Comparison of ENCODE assay signal across 9 mouse cellular contexts in genomic region chr2:91081775-91082695, GRCm38 (mm10). TPM values are rescaled to one million over a fixed set of nuclear protein-coding genes. Genes with fewer than 3 reads are reported as not detected.
A peak's percentile ranks its signal among the peaks of the same experiment; 100 is the strongest.
DNase-seq lines count a peak whose midpoint lies in the region; ATAC-seq and TF ChIP-seq lines count a peak whose summit lies in the region.
"Had no signal": no experiment of that assay in that cellular context is flagged by ENCODE, and none has a peak within 500 bp of the region (broad histone marks: within the 10 kb centered on the region; RNA-seq: fewer than 3 reads in every experiment).

TSS of gene Spi1 (plus strand) at chr2:91082390.

- no peak for ATAC-seq in G1E (ENCODE audit: extremely low read depth, insufficient number of reproducible peaks, low FRiP score, poor library complexity, severe bottlenecking)
- ATAC-seq in liver, embryonic 12.5 days, result no peak
- ATAC-seq in hindbrain, embryonic 11.5 days (ENCODE audit: low FRiP score), result no peak

- peak within 1 kb of the TSS; percentile 27; the same call in 1 of the 2 replicates for H3K9ac ChIP-seq in liver, embryonic 12.5 days
- no peak within 1 kb of the TSS for H3K9ac ChIP-seq in hindbrain, embryonic 11.5 days (ENCODE audit: low read depth, low read length)

- H3K9me3 ChIP-seq in G1E (replicated peaks), result no peaks in the 10 kb centered on the region
- H3K9me3 ChIP-seq in liver, embryonic 12.5 days (replicated peaks), result no peaks in the 10 kb centered on the region
- H3K9me3 ChIP-seq in hindbrain, embryonic 11.5 days (ENCODE audit: control insufficient read depth, low read length), result no peaks in the 10 kb centered on the region

- TF ChIP-seq CTCF in layer of hippocampus, adult 2 months (conservative IDR thresholded peaks at IDR 0.05), result no peak
- no peak for TF ChIP-seq CTCF in G1E (IDR thresholded peaks at IDR 0.05; ENCODE audit: low read depth, low read length)

- WGBS in liver, embryonic 12.5 days (ENCODE audit: insufficient replicate concordance), result 52% methylated on average over 13 of the region's 13 CpGs
- WGBS in hindbrain, embryonic 11.5 days, result 81% methylated on average over 13 of the region's 13 CpGs

- no peaks in the 10 kb centered on the region for H3K36me3 ChIP-seq in G1E (replicated peaks)
- H3K36me3 ChIP-seq in liver, embryonic 12.5 days, result no peaks in the 10 kb centered on the region
- no peaks in the 10 kb centered on the region for H3K36me3 ChIP-seq in hindbrain, embryonic 11.5 days (ENCODE audit: control insufficient read depth, insufficient read depth, low read length)

- H3K27me3 ChIP-seq in G1E (ENCODE audit: insufficient read depth, low read length), result peaks cover 5% of the 10 kb centered on the region; the same call in 1 of the 2 replicates
- H3K27me3 ChIP-seq in liver, embryonic 12.5 days (replicated peaks), result no peaks in the 10 kb centered on the region
- no peaks in the 10 kb centered on the region for H3K27me3 ChIP-seq in hindbrain, embryonic 11.5 days (ENCODE audit: control insufficient read depth, insufficient read depth, low read length)

- H3K4me2 ChIP-seq in liver, embryonic 12.5 days, result peak within 1 kb of the TSS; percentile 16
- no peak within 1 kb of the TSS for H3K4me2 ChIP-seq in hindbrain, embryonic 11.5 days (replicated peaks; ENCODE audit: low read depth, low read length)

- H3K4me1 ChIP-seq in G1E (ENCODE audit: insufficient read depth, low read depth, low read length), result peaks cover 80% of the 10 kb centered on the region
- H3K4me1 ChIP-seq in brown adipose tissue, adult 24 weeks (ENCODE audit: control insufficient read depth, insufficient read depth, insufficient read length, low read length), result peaks cover 8% of the 10 kb centered on the region
- peaks cover 44% of the 10 kb centered on the region for H3K4me1 ChIP-seq in liver, embryonic 12.5 days
- H3K4me1 ChIP-seq in hindbrain, embryonic 11.5 days (replicated peaks; ENCODE audit: control insufficient read depth, insufficient read depth, low read length), result 0 out of 2 replicates have a peak, but pooled peaks cover 2% of the 10 kb centered on the region

- DNase-seq in layer of hippocampus, adult 2 months (ENCODE audit: low spot score in 2 of 2), result no peak
- no peak for DNase-seq in layer of hippocampus, adult 9-10 months (ENCODE audit: low spot score)
- DNase-seq in G1E (ENCODE audit: low spot score), result no peak
- DNase-seq in frontal cortex, postnatal 14 days (ENCODE audit: low spot score in 2 of 2), result no peak
- no peak for DNase-seq in ovary, postnatal 14 days (ENCODE audit: low spot score)
- DNase-seq in hindbrain, embryonic 11.5 days (ENCODE audit: low spot score), result no peak
- DNase-seq: retina, postnatal 1 day had no signal

- no peak within 1 kb of the TSS for H3K4me3 ChIP-seq in layer of hippocampus, adult 2 months
- H3K4me3 ChIP-seq in G1E (ENCODE audit: low read depth, low read length), result peak within 1 kb of the TSS; percentile 63; the same call in 1 of the 2 replicates
- peak within 1 kb of the TSS; percentile 44 for H3K4me3 ChIP-seq in brown adipose tissue, adult 24 weeks (ENCODE audit: insufficient read depth, low read depth, low read length)
- H3K4me3 ChIP-seq in liver, embryonic 12.5 days, result no peak within 1 kb of the TSS
- no peak within 1 kb of the TSS for H3K4me3 ChIP-seq in hindbrain, embryonic 11.5 days (ENCODE audit: low read depth, low read length)

- peak within 1 kb of the TSS; percentile 68 for H3K27ac ChIP-seq in layer of hippocampus, adult 2 months
- H3K27ac ChIP-seq in brown adipose tissue, adult 24 weeks (replicated peaks; ENCODE audit: low read depth, low read length), result peak within 1 kb of the TSS; percentile 85
- H3K27ac ChIP-seq in liver, embryonic 12.5 days, result peak within 1 kb of the TSS; percentile 69
- H3K27ac ChIP-seq in hindbrain, embryonic 11.5 days (ENCODE audit: low read depth, low read length), result no peak within 1 kb of the TSS

RNA-seq across cellular contexts. Expression of gene Spi1, which starts in this region (rescaled TPM):
- total RNA-seq in layer of hippocampus, adult 2 months (2021), result 1 to 10 TPM; 2.4 to 5.4 TPM
- total RNA-seq in G1E (2014; fragmentation: Nextera tagmentation) (79.8 and 99.2 TPM in 2 replicates), G1E (2017) (23.5 and 25.4 TPM in 2 replicates)
- 135 and 138 TPM in 2 replicates for polyA plus RNA-seq in G1E (2012)
- 7.6 and 9.3 TPM in 2 replicates for polyA plus RNA-seq in brown adipose tissue, adult 24 weeks (2012; ENCODE audit: insufficient read depth, insufficient read length, missing spikeins)
- polyA plus RNA-seq in liver, embryonic 12.5 days (2016; fragmentation: Nextera tagmentation; extraction: Ambion mirVana), result 16.8 and 18.5 TPM in 2 replicates
- 2.6 and 3.0 TPM in 2 replicates for polyA plus RNA-seq in hindbrain, embryonic 11.5 days (2014; fragmentation: Nextera tagmentation; extraction: Ambion mirVana)

Comparison
In these comparisons a context has a peak if more than half of its experiments do, and no peak if none do; other contexts are left out.
1. H3K4me3 ChIP-seq: peak in G1E (single experiment) and brown adipose tissue, adult 24 weeks (single experiment); none in layer of hippocampus, adult 2 months (single experiment), liver, embryonic 12.5 days (single experiment) and hindbrain, embryonic 11.5 days (single experiment).